Mouse (Mus musculus): ENCODE results near the gene Tfb1m.

- TF ChIP-seq CTCF (IDR thresholded peaks at IDR 0.05; ENCODE audit: low read depth) = no peak
- no peak for TF ChIP-seq EP300 (optimal IDR thresholded peaks at IDR 0.05)
These were observed 70.4 kb downstream of the Tfb1m start for GRCm38 (mm10) chr17:3487211-3487610.
